Mouse (Mus musculus) kidney, adult 2 months (tissue): ENCODE results near the gene Tspyl3.

Experiments
- CTCF ChIP-seq: fragments of 200-500 bp; conservative IDR thresholded peaks from 2 replicates; pipeline ENCODE4 v1.5.1; 2011; ENCODE audit warnings: low read depth, mild to moderate bottlenecking, control low read depth, low read length, moderate library complexity, mixed read lengths; ENCODE audit not compliant: insufficient read depth, insufficient read length
- POLR2A ChIP-seq: fragments of 200-500 bp; IDR thresholded peaks from one replicate; pipeline ENCODE4 v1.6.1; 2011; ENCODE audit warnings: low read depth, low read length, control low read depth

DNA sequence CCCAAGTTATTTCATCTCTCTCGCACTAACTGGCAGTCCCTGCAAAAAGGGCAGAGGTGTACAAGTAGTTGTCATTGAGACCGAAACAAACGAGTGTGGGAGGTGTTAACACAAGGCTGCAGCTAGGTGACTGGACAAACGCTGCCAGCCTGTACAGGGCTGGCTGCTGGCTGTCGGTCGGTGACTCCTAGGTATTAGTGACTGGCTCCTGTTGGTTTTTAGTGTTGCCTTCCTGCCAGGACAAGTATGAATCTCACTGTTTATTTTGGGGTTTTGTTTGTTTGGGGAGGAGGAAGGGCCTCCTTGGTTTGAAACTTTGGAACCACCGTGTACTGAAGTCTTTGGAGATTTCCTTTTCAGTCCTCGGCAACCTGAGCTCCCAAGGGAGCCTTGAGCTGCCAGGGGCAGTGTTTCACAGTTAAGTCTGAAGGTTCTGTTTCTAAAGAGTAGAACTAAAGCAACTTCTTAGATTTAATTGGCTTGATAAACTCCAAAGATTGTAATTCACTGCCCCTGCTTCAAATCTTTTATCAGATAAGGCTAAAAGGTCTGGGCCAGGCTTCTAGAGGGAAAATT is 49.2 kb downstream of the Tspyl3 start:
- TF ChIP-seq CTCF (no peak), POLR2A (no peak)
